Mouse (Mus musculus): ENCODE measurements around the gene Ifnar2.

Gene Ifnar2

GRCm38 (mm10) chr16:91373473-91374252 lies 1.1 kb downstream of the Ifnar2 start:
- Histone ChIP-seq H3K27me3 (ENCODE audit: control insufficient read depth, insufficient read depth, low read length, poor library complexity, severe bottlenecking) (no peaks in the 10 kb centered on the region), H3K36me3 (ENCODE audit: control insufficient read depth, insufficient read depth, low read length, poor library complexity, severe bottlenecking) (no peaks in the 10 kb centered on the region)
- no peak for DNase-seq (ENCODE audit: low read depth, low spot score)

GRCm38 (mm10) chr16:91374253-91374634 lies 1.7 kb downstream of the Ifnar2 start:
- H3K36me3 ChIP-seq (ENCODE audit: control insufficient read depth, insufficient read depth, low read length, poor library complexity, severe bottlenecking) = no peaks in the 10 kb centered on the region
- no peaks in the 10 kb centered on the region for H3K27me3 ChIP-seq (ENCODE audit: control insufficient read depth, insufficient read depth, low read length, poor library complexity, severe bottlenecking)
- no peak for DNase-seq (ENCODE audit: low read depth, low spot score)

DNA sequence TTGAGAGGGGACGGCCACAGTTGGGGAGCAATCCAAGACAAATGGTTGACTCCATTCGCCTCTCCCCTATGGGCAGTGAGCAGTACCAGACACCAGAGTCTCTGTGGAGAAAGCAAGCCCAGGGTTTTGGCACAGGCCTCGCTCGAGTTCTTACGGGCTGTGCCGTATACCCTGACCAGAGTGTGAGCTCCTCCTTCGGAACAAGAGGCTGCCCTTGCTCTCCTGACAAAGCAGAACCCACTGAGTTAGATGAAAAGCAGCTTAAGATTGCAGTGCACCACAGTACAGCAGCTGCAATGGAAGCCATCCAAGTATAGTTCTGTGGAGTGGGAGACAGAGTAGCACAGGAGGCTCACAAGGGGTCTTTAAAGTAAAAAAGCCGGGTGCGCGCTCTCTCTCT lies 4.1 kb downstream of the Ifnar2 start:
- DNase-seq (ENCODE audit: low read depth, low spot score) = no peak
- Histone ChIP-seq H3K27me3 (ENCODE audit: control insufficient read depth, insufficient read depth, low read length, poor library complexity, severe bottlenecking) (no peaks in the 10 kb centered on the region), H3K36me3 (ENCODE audit: control insufficient read depth, insufficient read depth, low read length, poor library complexity, severe bottlenecking) (no peaks in the 10 kb centered on the region)

GRCm38 (mm10) chr16:91378431-91378986 lies 5.9 kb downstream of the Ifnar2 start:
- no peaks in the 10 kb centered on the region for H3K36me3 ChIP-seq (ENCODE audit: control insufficient read depth, insufficient read depth, low read length, poor library complexity, severe bottlenecking)
- no peaks in the 10 kb centered on the region for H3K27me3 ChIP-seq (ENCODE audit: control insufficient read depth, insufficient read depth, low read length, poor library complexity, severe bottlenecking)
- no peak for DNase-seq (ENCODE audit: low read depth, low spot score)

GRCm38 (mm10) chr16:91378991-91379390 lies 6.4 kb downstream of the Ifnar2 start:
- H3K27me3 ChIP-seq (ENCODE audit: control insufficient read depth, insufficient read depth, low read length, poor library complexity, severe bottlenecking) = no peaks in the 10 kb centered on the region
- DNase-seq (ENCODE audit: low read depth, low spot score) = no peak
- peaks cover 1% of the 10 kb centered on the region; the same call in 1 of the 2 replicates for H3K36me3 ChIP-seq (ENCODE audit: control insufficient read depth, insufficient read depth, low read length, poor library complexity, severe bottlenecking)

GRCm38 (mm10) chr16:91379412-91379811 lies 6.8 kb downstream of the Ifnar2 start:
- DNase-seq (ENCODE audit: low read depth, low spot score) = no peak
- Histone ChIP-seq H3K27me3 (ENCODE audit: control insufficient read depth, insufficient read depth, low read length, poor library complexity, severe bottlenecking) (no peaks in the 10 kb centered on the region), H3K36me3 (ENCODE audit: control insufficient read depth, insufficient read depth, low read length, poor library complexity, severe bottlenecking) (peaks cover 1% of the 10 kb centered on the region; the same call in 1 of the 2 replicates)

GRCm38 (mm10) chr16:91380151-91380550 lies 7.6 kb downstream of the Ifnar2 start:
- Histone ChIP-seq H3K27me3 (ENCODE audit: control insufficient read depth, insufficient read depth, low read length, poor library complexity, severe bottlenecking) (no peaks in the 10 kb centered on the region), H3K36me3 (ENCODE audit: control insufficient read depth, insufficient read depth, low read length, poor library complexity, severe bottlenecking) (peaks cover 5% of the 10 kb centered on the region)
- DNase-seq (ENCODE audit: low read depth, low spot score) = no peak

- Histone ChIP-seq H3K36me3 (ENCODE audit: control insufficient read depth, insufficient read depth, low read length, poor library complexity, severe bottlenecking) (peaks cover 8% of the 10 kb centered on the region), H3K27me3 (ENCODE audit: control insufficient read depth, insufficient read depth, low read length, poor library complexity, severe bottlenecking) (no peaks in the 10 kb centered on the region)
- no peak for DNase-seq (ENCODE audit: low read depth, low spot score)
These were observed 9.0 kb downstream of the Ifnar2 start for GRCm38 (mm10) chr16:91381606-91382005.

GRCm38 (mm10) chr16:91382261-91382790 lies 9.7 kb downstream of the Ifnar2 start:
- H3K36me3 ChIP-seq (ENCODE audit: control insufficient read depth, insufficient read depth, low read length, poor library complexity, severe bottlenecking) = peaks cover 8% of the 10 kb centered on the region
- no peaks in the 10 kb centered on the region for H3K27me3 ChIP-seq (ENCODE audit: control insufficient read depth, insufficient read depth, low read length, poor library complexity, severe bottlenecking)
- no peak for DNase-seq (ENCODE audit: low read depth, low spot score)

GRCm38 (mm10) chr16:91384221-91384620 lies 11.6 kb downstream of the Ifnar2 start:
- H3K27me3 ChIP-seq (ENCODE audit: control insufficient read depth, insufficient read depth, low read length, poor library complexity, severe bottlenecking) = no peaks in the 10 kb centered on the region
- H3K36me3 ChIP-seq (ENCODE audit: control insufficient read depth, insufficient read depth, low read length, poor library complexity, severe bottlenecking) = peaks cover 10% of the 10 kb centered on the region
- no peak for DNase-seq (ENCODE audit: low read depth, low spot score)

DNA sequence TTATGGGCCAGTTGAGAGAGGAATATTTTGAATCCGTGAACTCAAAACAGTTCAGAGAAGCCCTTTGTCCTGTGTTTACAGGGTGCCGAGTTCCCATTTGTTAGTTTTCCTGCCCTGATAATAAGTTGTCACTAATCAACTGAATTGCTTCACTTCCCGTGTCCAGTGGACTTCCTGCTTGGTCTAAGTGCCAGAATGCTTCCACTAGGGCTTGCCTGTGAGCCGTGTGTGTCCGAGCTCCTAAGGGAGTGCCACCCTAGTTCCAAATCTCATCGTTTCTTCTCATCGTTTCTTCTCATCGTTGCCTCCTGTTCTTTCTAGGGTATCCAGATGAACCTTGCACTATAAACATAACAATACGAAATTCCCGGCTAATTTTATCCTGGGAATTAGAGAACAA lies 13.0 kb downstream of the Ifnar2 start:
- Histone ChIP-seq H3K27me3 (ENCODE audit: control insufficient read depth, insufficient read depth, low read length, poor library complexity, severe bottlenecking) (no peaks in the 10 kb centered on the region), H3K36me3 (ENCODE audit: control insufficient read depth, insufficient read depth, low read length, poor library complexity, severe bottlenecking) (peaks cover 10% of the 10 kb centered on the region)
- no peak for DNase-seq (ENCODE audit: low read depth, low spot score)

- Histone ChIP-seq H3K36me3 (ENCODE audit: control insufficient read depth, insufficient read depth, low read length, poor library complexity, severe bottlenecking) (peaks cover 10% of the 10 kb centered on the region), H3K27me3 (ENCODE audit: control insufficient read depth, insufficient read depth, low read length, poor library complexity, severe bottlenecking) (no peaks in the 10 kb centered on the region)
- no peak for DNase-seq (ENCODE audit: low read depth, low spot score)
These were observed 14.0 kb downstream of the Ifnar2 start for GRCm38 (mm10) chr16:91386419-91387120.

GRCm38 (mm10) chr16:91387121-91387486 lies 14.5 kb downstream of the Ifnar2 start:
- peaks cover 10% of the 10 kb centered on the region for H3K36me3 ChIP-seq (ENCODE audit: control insufficient read depth, insufficient read depth, low read length, poor library complexity, severe bottlenecking)

DNA sequence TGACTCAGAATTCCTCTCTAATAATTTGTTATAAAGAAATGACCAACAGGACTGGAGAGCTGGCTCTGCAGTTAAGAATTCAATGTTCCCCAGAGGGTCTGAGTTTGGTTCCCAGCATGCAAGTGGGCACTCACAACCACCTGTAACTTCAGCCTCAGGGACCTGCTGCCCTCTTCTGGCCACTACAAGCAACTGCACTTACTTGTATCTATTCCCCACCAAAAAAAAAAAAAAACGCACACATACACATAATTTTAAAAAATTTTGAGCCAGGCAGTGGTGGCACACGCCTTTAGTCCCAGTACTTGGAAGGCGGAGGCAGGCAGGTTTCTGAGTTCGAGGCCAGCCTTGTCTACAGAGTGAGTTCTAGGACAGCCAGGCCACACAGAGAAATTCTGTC lies 17.5 kb downstream of the Ifnar2 start:
- peak; percentile 73 for DNase-seq (ENCODE audit: low read depth, low spot score)
- Histone ChIP-seq H3K27me3 (ENCODE audit: control insufficient read depth, insufficient read depth, low read length, poor library complexity, severe bottlenecking) (no peaks in the 10 kb centered on the region), H3K36me3 (ENCODE audit: control insufficient read depth, insufficient read depth, low read length, poor library complexity, severe bottlenecking) (peaks cover 16% of the 10 kb centered on the region)

More at GRCm38 (mm10) chr16:91387121-91387486, 14.5 kb downstream of the Ifnar2 start:
- H3K27me3 ChIP-seq (ENCODE audit: control insufficient read depth, insufficient read depth, low read length, poor library complexity, severe bottlenecking) = no peaks in the 10 kb centered on the region
- no peak for DNase-seq (ENCODE audit: low read depth, low spot score)

GRCm38 (mm10) chr16:91391421-91391820 lies 18.8 kb downstream of the Ifnar2 start, which contains the start of gene Gm21970:
Gm21970 (plus strand) TSS chr16:91391721.
- H3K27me3 ChIP-seq (ENCODE audit: control insufficient read depth, insufficient read depth, low read length, poor library complexity, severe bottlenecking) = no peaks in the 10 kb centered on the region
- no peak for DNase-seq (ENCODE audit: low read depth, low spot score)
- peaks cover 13% of the 10 kb centered on the region for H3K36me3 ChIP-seq (ENCODE audit: control insufficient read depth, insufficient read depth, low read length, poor library complexity, severe bottlenecking)
